Mouse (Mus musculus): ENCODE data around the gene Nkx2-3. TPM values are rescaled to one million over a fixed set of nuclear protein-coding genes. Genes with fewer than 3 reads are reported as not detected.

Nkx2-3 gene
- polyA plus RNA-seq, 1 experiment from 2014 or later, result 0.62 TPM

Small RNA genes within 50 kb of the gene (microRNA-seq; reads per million reads assigned to microRNA genes)
- not detected for gene Gm22646

Other genes with a start within 250 kb of the Nkx2-3 start
- gene Hpse2, start 224.0 kb upstream of the Nkx2-3 start, polyA plus RNA-seq (2014; fragmentation: Nextera tagmentation; extraction: Ambion mirVana), result 0.11 TPM in 1 of 2 replicates, not detected in the other
- 2.3 and 2.5 TPM in 2 replicates for gene Cnnm1, start 171.9 kb upstream of the Nkx2-3 start, polyA plus RNA-seq (2014; fragmentation: Nextera tagmentation; extraction: Ambion mirVana)
- 72.6 and 89.3 TPM in 2 replicates for gene Got1, start 87.7 kb upstream of the Nkx2-3 start, polyA plus RNA-seq (2014; fragmentation: Nextera tagmentation; extraction: Ambion mirVana)
- gene Slc25a28, start 62.6 kb downstream of the Nkx2-3 start, polyA plus RNA-seq (2014; fragmentation: Nextera tagmentation; extraction: Ambion mirVana), result 10.8 and 16.7 TPM in 2 replicates
- gene Entpd7, start 77.3 kb downstream of the Nkx2-3 start, polyA plus RNA-seq (2014; fragmentation: Nextera tagmentation; extraction: Ambion mirVana), result 10.3 and 10.5 TPM in 2 replicates
- gene Cutc, start 140.7 kb downstream of the Nkx2-3 start, polyA plus RNA-seq (2014; fragmentation: Nextera tagmentation; extraction: Ambion mirVana), result 7.6 and 10.6 TPM in 2 replicates
- 8.4 and 10.6 TPM in 2 replicates for gene Cox15, start 140.7 kb downstream of the Nkx2-3 start, polyA plus RNA-seq (2014; fragmentation: Nextera tagmentation; extraction: Ambion mirVana)
- gene Abcc2, start 169.9 kb downstream of the Nkx2-3 start, polyA plus RNA-seq (2014; fragmentation: Nextera tagmentation; extraction: Ambion mirVana), result not detected in 2 replicates